ENCODE assay signal across 7 mouse cellular contexts in genomic region chr12:111648061-111648645, GRCm38 (mm10). TPM values are rescaled to one million over a fixed set of nuclear protein-coding genes. Genes with fewer than 3 reads are reported as not detected.
DNase-seq lines count a peak whose midpoint lies in the region; ATAC-seq and TF ChIP-seq lines count a peak whose summit lies in the region.

No protein-coding gene starts in this region.

- TF ChIP-seq POLR2A in MEL (IDR thresholded peaks at IDR 0.05; ENCODE audit: control insufficient read depth in 1 of 2, insufficient read depth in 1 of 2, low read depth in 1 of 2, low read length in 2 of 2, poor library complexity in 1 of 2), result no peak

- H3K27ac ChIP-seq in MEL (ENCODE audit: control insufficient read depth, low read depth, low read length), result no peak overlapping the region
- no peak overlapping the region for H3K27ac ChIP-seq in lung, postnatal 0 days (ENCODE audit: low read length)

- H3K9ac ChIP-seq in MEL (ENCODE audit: control insufficient read depth, low read depth, low read length, poor library complexity, severe bottlenecking), result no peak overlapping the region
- no peak overlapping the region for H3K9ac ChIP-seq in lung, postnatal 0 days (replicated peaks; ENCODE audit: low read depth)

- TF ChIP-seq EP300 in MEL (IDR thresholded peaks at IDR 0.05; ENCODE audit: low read depth in 1 of 2, low read length in 2 of 2), result no peak
- TF ChIP-seq EP300 in lung, postnatal 0 days (IDR thresholded peaks at IDR 0.05), result no peak

- H3K27me3 ChIP-seq in MEL (ENCODE audit: control insufficient read depth in 1 of 2, insufficient read depth in 2 of 2, low read length in 2 of 2), result no peaks in the 10 kb centered on the region
- H3K27me3 ChIP-seq in lung, postnatal 0 days (replicated peaks; ENCODE audit: insufficient read depth, low read length), result no peaks in the 10 kb centered on the region

- 44% methylated on average over 6 of the region's 6 CpGs for WGBS in lung, postnatal 0 days

- no peaks in the 10 kb centered on the region for H3K79me2 ChIP-seq in MEL (ENCODE audit: control insufficient read depth, insufficient read depth, low read length, poor library complexity)

- no peaks in the 10 kb centered on the region for H3K4me1 ChIP-seq in MEL (ENCODE audit: control insufficient read depth in 1 of 2, insufficient read depth in 2 of 2, low read length in 2 of 2)
- no peaks in the 10 kb centered on the region for H3K4me1 ChIP-seq in lung, postnatal 0 days (ENCODE audit: insufficient read depth, low read depth, low read length)

- no peak overlapping the region for H3K4me2 ChIP-seq in lung, postnatal 0 days (replicated peaks; ENCODE audit: low read depth, low read length)

- TF ChIP-seq RAD21 in MEL (IDR thresholded peaks at IDR 0.05; ENCODE audit: low read depth, low read length), result peak; percentile 43

- H3K36me3 ChIP-seq in MEL (ENCODE audit: control insufficient read depth in 1 of 2, insufficient read depth in 2 of 2, low read length in 2 of 2), result peaks cover 2 to 9% of the 10 kb centered on the region in 2 experiments
- H3K36me3 ChIP-seq in lung, postnatal 0 days (ENCODE audit: insufficient read depth, low read length), result peaks cover 14% of the 10 kb centered on the region; the same call in 1 of the 2 replicates

- peak; percentile 71 for DNase-seq in MEL (ENCODE audit: low read depth, low spot score)
- DNase-seq in adrenal gland, adult 8-10 months, result peak; percentile 22
- peak; percentile 76 for DNase-seq in embryo, embryonic 11 days
- DNase-seq in gastrocnemius, postnatal 4 days (ENCODE audit: low spot score in 2 of 2), result peak; percentile 34 to 58
- DNase-seq in kidney, postnatal 14 days, result peak; percentile 75
- DNase-seq in lung, postnatal 0 days (ENCODE audit: low spot score), result peak; percentile 61
- peak; percentile 18 for DNase-seq in ovary, postnatal 10 days (ENCODE audit: low spot score)

- no peaks in the 10 kb centered on the region for H3K9me3 ChIP-seq in MEL (replicated peaks; ENCODE audit: insufficient read depth, low read length)
- no peaks in the 10 kb centered on the region for H3K9me3 ChIP-seq in lung, postnatal 0 days (ENCODE audit: low read length)

- TF ChIP-seq CTCF in MEL (IDR thresholded peaks at IDR 0.05 in 2 of 3, conservative IDR thresholded peaks at IDR 0.05 in 1 of 3; ENCODE audit: control insufficient read depth in 1 of 3, insufficient read depth in 1 of 3, low read depth in 2 of 3, low read length in 3 of 3, poor library complexity in 1 of 3, severe bottlenecking in 1 of 3), result peak; percentile 64 to 71 (median 68)
- peak; percentile 87 for TF ChIP-seq CTCF in lung, postnatal 0 days (IDR thresholded peaks at IDR 0.05)

- peak; percentile 67 for ATAC-seq in lung, postnatal 0 days

- no peak overlapping the region for H3K4me3 ChIP-seq in MEL (ENCODE audit: control insufficient read depth in 1 of 2, insufficient read depth in 1 of 2, low read depth in 2 of 2, low read length in 2 of 2)
- H3K4me3 ChIP-seq in lung, postnatal 0 days (ENCODE audit: low read depth, low read length), result no peak overlapping the region

TF ChIP-seq in MEL, 35 proteins besides CTCF, POLR2A, EP300 and RAD21:
- TF ChIP-seq ZC3H11A (IDR thresholded peaks at IDR 0.05; ENCODE audit: low read depth, low read length), result peak; percentile 31; the same call in 1 of the 2 replicates
- no peak for TF ChIP-seq NRF1 (IDR thresholded peaks at IDR 0.05; ENCODE audit: insufficient read depth, low read depth, low read length, poor library complexity, severe bottlenecking)
- peak; percentile 56 for TF ChIP-seq SMC3 (IDR thresholded peaks at IDR 0.05; ENCODE audit: low read depth, low read length)
- TF ChIP-seq MYB (IDR thresholded peaks at IDR 0.05; ENCODE audit: low read depth, low read length), result no peak

RNA-seq across cellular contexts. Expression of gene Ckb, which starts 24.0 kb away (rescaled TPM):
- not detected in 2 replicates for total RNA-seq in MEL (2012; rRNA removed)
- polyA plus RNA-seq in MEL (2012; ENCODE audit: insufficient read depth in 1 of 2, insufficient read length in 2 of 2, low read depth in 1 of 2, low replicate concordance in 2 of 2, missing spikeins in 1 of 2), result under 1 TPM in 1 of 2 experiments, not detected in 1; 0.08 TPM
- total RNA-seq in adrenal gland, adult 8-10 months (2022), result 100 to 1,000 TPM in 1 of 4 experiments, 10 to 100 TPM in 3; 50.3 to 118 (median 79.5) TPM
- total RNA-seq in gastrocnemius, postnatal 4 days (2021), result 10 to 100 TPM; 48.6 to 61.8 TPM
- 153 TPM in 2 replicates for polyA plus RNA-seq in lung, postnatal 0 days (2015; fragmentation: Nextera tagmentation; extraction: Ambion mirVana)

RNA-seq across cellular contexts. Expression of gene Trmt61a, which starts 29.8 kb away (rescaled TPM):
- 53.9 and 77.5 TPM in 2 replicates for total RNA-seq in MEL (2012; rRNA removed)
- 10 to 100 TPM in 1 of 2 experiments, not detected in 1; 41.4 TPM for polyA plus RNA-seq in MEL (2012; ENCODE audit: insufficient read depth in 1 of 2, insufficient read length in 2 of 2, low read depth in 1 of 2, low replicate concordance in 2 of 2, missing spikeins in 1 of 2)
- total RNA-seq in adrenal gland, adult 8-10 months (2022), result 10 to 100 TPM; 12.8 to 16.6 (median 16.0) TPM
- total RNA-seq in gastrocnemius, postnatal 4 days (2021), result 1 to 10 TPM; 7.3 to 7.9 TPM
- 4.3 and 4.5 TPM in 2 replicates for polyA plus RNA-seq in lung, postnatal 0 days (2015; fragmentation: Nextera tagmentation; extraction: Ambion mirVana)

Comparison
In these comparisons a context has a peak if more than half of its experiments do, and no peak if none do; other contexts are left out.
1. DNase-seq: peak in every context shown above with its lines; median percentile 76 in embryo, embryonic 11 days; 75 in kidney, postnatal 14 days; 71 in MEL; 61 in lung, postnatal 0 days; 46 in gastrocnemius, postnatal 4 days; 22 in adrenal gland, adult 8-10 months; 18 in ovary, postnatal 10 days.
2. RNA of gene Ckb, which starts 24.0 kb away (total RNA-seq): 50.3 to 118 TPM in adrenal gland, adult 8-10 months and 48.6 to 61.8 TPM in gastrocnemius, postnatal 4 days; not detected in MEL; every median in the first group is over 10 times any median in the second.